Mouse (Mus musculus) bone marrow macrophage, adult 2 months (primary cell): ENCODE data around the gene Cacna1a. TPM values are rescaled to one million over a fixed set of nuclear protein-coding genes. Genes with fewer than 3 reads are reported as not detected.

Source experiments
- H3K27ac ChIP-seq: 2 replicates; pipeline ENCODE4 v1.5.1; 2012; ENCODE audit warnings: low read depth, low read length; ENCODE audit not compliant: insufficient read depth
- H3K4me1 ChIP-seq: 2 replicates; pipeline ENCODE4 v1.6.1; 2012; ENCODE audit warnings: low read length; ENCODE audit not compliant: control insufficient read depth, insufficient read depth
- H3K4me3 ChIP-seq: 2 replicates; pipeline ENCODE4 v1.5.1; 2012; ENCODE audit warnings: mild to moderate bottlenecking, low read length, moderate library complexity; ENCODE audit not compliant: insufficient read depth
- CTCF ChIP-seq: IDR thresholded peaks from 2 replicates; pipeline ENCODE4 v1.5.1; 2012; ENCODE audit warnings: low read depth, mild to moderate bottlenecking, low read length, moderate library complexity
- POLR2A ChIP-seq: IDR thresholded peaks from 2 replicates; pipeline ENCODE4 v1.6.1; 2012; ENCODE audit warnings: mild to moderate bottlenecking, low read depth, low read length, borderline replicate concordance
- polyA plus RNA-seq: library from polyadenylated mRNA; stranded (reverse); fragments of >200 nt; gene quantifications from 2 replicates; pipeline ENCODE4 v1.2.4, GENCODE M21; 2012; ENCODE audit not compliant: missing spikeins, insufficient read depth, insufficient read length

The Cacna1a gene
- polyA plus RNA-seq, 1 experiment: 10.3 TPM

GRCm38 (mm10) chr8:84629586-84629985, 241.3 kb downstream of the Cacna1a start:
- H3K4me1 ChIP-seq: no peaks in the 10 kb centered on the region
- TF ChIP-seq CTCF: no peak
- no peak for TF ChIP-seq POLR2A
- H3K4me3 ChIP-seq: no peak overlapping the region
- no peak overlapping the region for H3K27ac ChIP-seq

- no peaks in the 10 kb centered on the region for H3K4me1 ChIP-seq
- no peak overlapping the region for H3K27ac ChIP-seq
- TF ChIP-seq CTCF: no peak
- no peak for TF ChIP-seq POLR2A
- no peak overlapping the region for H3K4me3 ChIP-seq
Observed at GRCm38 (mm10) chr8:84630145-84630544, 241.9 kb downstream of the Cacna1a start.

- TF ChIP-seq CTCF (no peak), POLR2A (no peak)
- no peak overlapping the region for H3K27ac ChIP-seq
- no peak overlapping the region for H3K4me3 ChIP-seq
- H3K4me1 ChIP-seq: no peaks in the 10 kb centered on the region
Observed at GRCm38 (mm10) chr8:84631813-84632212, 243.6 kb downstream of the Cacna1a start.

GRCm38 (mm10) chr8:84633841-84634584, 245.8 kb downstream of the Cacna1a start:
- Histone ChIP-seq H3K4me3 (no peak overlapping the region), H3K27ac (no peak overlapping the region), H3K4me1 (0 out of 2 replicates have a peak, but pooled peaks cover 2% of the 10 kb centered on the region)
- TF ChIP-seq CTCF (no peak), POLR2A (no peak)

- H3K27ac ChIP-seq: no peak overlapping the region
- H3K4me3 ChIP-seq: no peak overlapping the region
- TF ChIP-seq CTCF (no peak), POLR2A (no peak)
- H3K4me1 ChIP-seq: 0 out of 2 replicates have a peak, but pooled peaks cover 2% of the 10 kb centered on the region
Observed at GRCm38 (mm10) chr8:84634849-84635304, 246.6 kb downstream of the Cacna1a start.

- TF ChIP-seq CTCF: no peak
- no peak for TF ChIP-seq POLR2A
- Histone ChIP-seq H3K4me3 (no peak overlapping the region), H3K4me1 (peaks cover 4% of the 10 kb centered on the region; the same call in 1 of the 2 replicates), H3K27ac (no peak overlapping the region)
Observed at GRCm38 (mm10) chr8:84635397-84636050, 247.3 kb downstream of the Cacna1a start.

- Histone ChIP-seq H3K4me1 (peaks cover 4% of the 10 kb centered on the region; the same call in 1 of the 2 replicates), H3K27ac (no peak overlapping the region), H3K4me3 (no peak overlapping the region)
- TF ChIP-seq CTCF (no peak), POLR2A (no peak)
Observed at GRCm38 (mm10) chr8:84636051-84636691, 247.9 kb downstream of the Cacna1a start.

GRCm38 (mm10) chr8:84637946-84638554, 249.8 kb downstream of the Cacna1a start:
- H3K4me3 ChIP-seq: peak overlapping the region; percentile 64
- TF ChIP-seq CTCF (no peak), POLR2A (no peak)
- no peak overlapping the region for H3K27ac ChIP-seq
- H3K4me1 ChIP-seq: peaks cover 4% of the 10 kb centered on the region; the same call in 1 of the 2 replicates

- H3K27ac ChIP-seq: no peak overlapping the region
Observed at GRCm38 (mm10) chr8:84638555-84639161, 250.4 kb downstream of the Cacna1a start.

More at GRCm38 (mm10) chr8:84638555-84639161, 250.4 kb downstream of the Cacna1a start:
- TF ChIP-seq POLR2A: no peak
- TF ChIP-seq CTCF: no peak
- Histone ChIP-seq H3K4me3 (peak overlapping the region; percentile 72), H3K4me1 (peaks cover 4% of the 10 kb centered on the region; the same call in 1 of the 2 replicates)
